Comparison of ENCODE assay signal across 16 mouse cellular contexts in the genomic region with DNA sequence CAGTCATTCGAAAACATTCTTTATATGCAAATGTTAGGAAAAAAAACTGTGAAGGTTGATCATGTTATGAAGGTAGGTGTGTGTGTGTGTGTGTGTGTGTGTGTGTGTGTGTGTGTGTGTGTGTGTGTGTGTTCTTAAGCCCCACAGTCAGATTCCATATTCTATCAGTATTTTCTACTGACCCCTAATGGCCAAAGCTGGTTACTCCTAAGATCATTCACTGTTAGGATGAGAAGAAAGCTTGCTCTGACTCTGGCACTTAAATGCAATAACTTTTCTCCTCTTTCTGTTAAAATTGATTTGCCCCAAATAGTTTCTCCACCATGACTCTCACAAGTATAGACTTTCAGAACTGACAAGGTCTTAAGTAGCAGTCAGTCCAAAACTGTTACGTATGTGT. TPM values are rescaled to one million over a fixed set of nuclear protein-coding genes. Genes with fewer than 3 reads are reported as not detected.
DNase-seq lines count a peak whose midpoint lies in the region; ATAC-seq and TF ChIP-seq lines count a peak whose summit lies in the region.
"Had no signal": no experiment of that assay in that cellular context is flagged by ENCODE, and none has a peak within 500 bp of the region (broad histone marks: within the 10 kb centered on the region; RNA-seq: fewer than 3 reads in every experiment).

No protein-coding gene starts in this region.

- no peak for DNase-seq in gastrocnemius, adult 2 months
- no peak for DNase-seq in gastrocnemius, adult 8-10 months (ENCODE audit: low spot score in 2 of 2)
- DNase-seq in liver, postnatal 0 days: no peak
- DNase-seq in MEL (ENCODE audit: low read depth, low spot score): peak; percentile 35
- DNase-seq in retina, postnatal 1 day: peak; percentile 42
- no peak for DNase-seq in thymus, adult 18-20 months
- DNase-seq: cerebellum, adult 9-10 months; heart, postnatal 14 days; kidney, adult 9 months; lung, adult 18-20 months; right cerebral cortex, postnatal 25 days had no signal

- intact Hi-C loops in gastrocnemius, adult 2 months (cut with DNase I): no loop called here

- TF ChIP-seq RAD21 in MEL (IDR thresholded peaks at IDR 0.05; ENCODE audit: low read depth, low read length): peak; percentile 69

- H3K4me2 ChIP-seq in liver, postnatal 0 days (ENCODE audit: low read depth, low read length): no peak overlapping the region
- no peak overlapping the region for H3K4me2 ChIP-seq in liver, embryonic 12.5 days
- H3K4me2 ChIP-seq: forebrain, embryonic 12.5 days; limb, embryonic 12.5 days had no signal

- no peaks in the 10 kb centered on the region for H3K9me3 ChIP-seq in liver, postnatal 0 days (ENCODE audit: low read length)
- no peaks in the 10 kb centered on the region for H3K9me3 ChIP-seq in liver, embryonic 12.5 days (replicated peaks)
- no peaks in the 10 kb centered on the region for H3K9me3 ChIP-seq in MEL (replicated peaks; ENCODE audit: insufficient read depth, low read length)
- H3K9me3 ChIP-seq: forebrain, embryonic 12.5 days; limb, embryonic 12.5 days had no signal

- WGBS in liver, postnatal 0 days (ENCODE audit: insufficient replicate concordance): 85% methylated on average over 2 of the region's 2 CpGs
- 76% methylated on average over 2 of the region's 2 CpGs for WGBS in liver, embryonic 12.5 days (ENCODE audit: insufficient replicate concordance)

- TF ChIP-seq POLR2A in MEL (IDR thresholded peaks at IDR 0.05; ENCODE audit: control insufficient read depth in 1 of 2, insufficient read depth in 1 of 2, low read depth in 1 of 2, low read length in 2 of 2, poor library complexity in 1 of 2): no peak

- H3K27me3 ChIP-seq in liver, postnatal 0 days (ENCODE audit: insufficient read depth, low read length): no peaks in the 10 kb centered on the region
- peaks cover 8% of the 10 kb centered on the region; the same call in 1 of the 2 replicates for H3K27me3 ChIP-seq in liver, embryonic 12.5 days (replicated peaks)
- H3K27me3 ChIP-seq in MEL (ENCODE audit: control insufficient read depth in 1 of 2, insufficient read depth in 2 of 2, low read length in 2 of 2): no peaks in the 10 kb centered on the region
- H3K27me3 ChIP-seq: forebrain, embryonic 12.5 days; limb, embryonic 12.5 days had no signal

- TF ChIP-seq EP300 in liver, postnatal 0 days (IDR thresholded peaks at IDR 0.05; ENCODE audit: low read depth): no peak
- TF ChIP-seq EP300 in MEL (IDR thresholded peaks at IDR 0.05; ENCODE audit: low read depth in 1 of 2, low read length in 2 of 2): no peak

- H3K9ac ChIP-seq in liver, postnatal 0 days (replicated peaks): no peak overlapping the region
- H3K9ac ChIP-seq in liver, embryonic 12.5 days: no peak overlapping the region
- no peak overlapping the region for H3K9ac ChIP-seq in MEL (ENCODE audit: control insufficient read depth, low read depth, low read length, poor library complexity, severe bottlenecking)
- H3K9ac ChIP-seq: forebrain, embryonic 12.5 days; limb, embryonic 12.5 days had no signal

- ATAC-seq in liver, postnatal 0 days: no peak
- ATAC-seq in liver, embryonic 12.5 days: no peak
- ATAC-seq: midbrain, embryonic 16.5 days had no signal

- peak; percentile 8; the same call in 1 of the 2 replicates for TF ChIP-seq CTCF in gastrocnemius, adult 2 months (IDR thresholded peaks at IDR 0.05)
- TF ChIP-seq CTCF in liver, postnatal 0 days (IDR thresholded peaks at IDR 0.05; ENCODE audit: low read depth): peak; percentile 43
- TF ChIP-seq CTCF in MEL (IDR thresholded peaks at IDR 0.05 in 2 of 3, conservative IDR thresholded peaks at IDR 0.05 in 1 of 3; ENCODE audit: control insufficient read depth in 1 of 3, insufficient read depth in 1 of 3, low read depth in 2 of 3, low read length in 3 of 3, poor library complexity in 1 of 3, severe bottlenecking in 1 of 3): peak in 1 of 3 experiments; percentile 64; a peak in 2 of 6 replicates

- H3K79me2 ChIP-seq in MEL (ENCODE audit: control insufficient read depth, insufficient read depth, low read length, poor library complexity): no peaks in the 10 kb centered on the region

- no peak overlapping the region for H3K4me3 ChIP-seq in gastrocnemius, adult 2 months
- H3K4me3 ChIP-seq in liver, postnatal 0 days (ENCODE audit: low read depth, low read length): no peak overlapping the region
- H3K4me3 ChIP-seq in liver, embryonic 12.5 days: no peak overlapping the region
- H3K4me3 ChIP-seq in MEL (ENCODE audit: control insufficient read depth in 1 of 2, insufficient read depth in 1 of 2, low read depth in 2 of 2, low read length in 2 of 2): no peak overlapping the region
- H3K4me3 ChIP-seq: forebrain, embryonic 12.5 days; limb, embryonic 12.5 days had no signal

- H3K36me3 ChIP-seq in liver, postnatal 0 days (replicated peaks; ENCODE audit: insufficient read depth, low read length): no peaks in the 10 kb centered on the region
- no peaks in the 10 kb centered on the region; the same call in 1 of the 2 replicates for H3K36me3 ChIP-seq in liver, embryonic 12.5 days
- H3K36me3 ChIP-seq in MEL (ENCODE audit: control insufficient read depth in 1 of 2, insufficient read depth in 2 of 2, low read length in 2 of 2): no peaks in the 10 kb centered on the region; a peak in 2 of 4 replicates
- H3K36me3 ChIP-seq: forebrain, embryonic 12.5 days; limb, embryonic 12.5 days had no signal

- no peak overlapping the region for H3K27ac ChIP-seq in gastrocnemius, adult 2 months
- H3K27ac ChIP-seq in liver, postnatal 0 days (ENCODE audit: low read depth): no peak overlapping the region
- H3K27ac ChIP-seq in liver, embryonic 12.5 days: no peak overlapping the region
- H3K27ac ChIP-seq in MEL (ENCODE audit: control insufficient read depth, low read depth, low read length): no peak overlapping the region
- H3K27ac ChIP-seq: forebrain, embryonic 12.5 days; limb, embryonic 12.5 days; macrophage had no signal

- H3K4me1 ChIP-seq in liver, postnatal 0 days (ENCODE audit: insufficient read depth): 0 out of 2 replicates have a peak, but pooled peaks cover 2% of the 10 kb centered on the region
- H3K4me1 ChIP-seq in liver, embryonic 12.5 days: peaks cover 27% of the 10 kb centered on the region
- H3K4me1 ChIP-seq in MEL (ENCODE audit: control insufficient read depth in 1 of 2, insufficient read depth in 2 of 2, low read length in 2 of 2): no peaks in the 10 kb centered on the region; a peak in 2 of 4 replicates
- H3K4me1 ChIP-seq: limb, embryonic 12.5 days had no signal

TF ChIP-seq in MEL, 35 proteins besides CTCF, POLR2A, EP300 and RAD21:
- TF ChIP-seq NELFE (IDR thresholded peaks at IDR 0.05; ENCODE audit: low read depth, low read length) (no peak), SMC3 (IDR thresholded peaks at IDR 0.05; ENCODE audit: low read depth, low read length) (peak; percentile 68), ZC3H11A (IDR thresholded peaks at IDR 0.05; ENCODE audit: low read depth, low read length) (peak; percentile 73)

RNA-seq across cellular contexts. Expression of gene Aim2, which starts 6.0 kb away (rescaled TPM):
- total RNA-seq in gastrocnemius, adult 2 months (2021): under 1 TPM; 0.11 to 0.28 TPM
- under 1 TPM in 1 of 4 experiments, not detected in 3; 0.58 TPM for total RNA-seq in gastrocnemius, adult 8-10 months (2022)
- polyA plus RNA-seq in liver, postnatal 0 days (2015; fragmentation: Nextera tagmentation; extraction: Ambion mirVana): 4.6 and 4.7 TPM in 2 replicates
- polyA plus RNA-seq in liver, embryonic 12.5 days (2016; fragmentation: Nextera tagmentation; extraction: Ambion mirVana): 2.8 and 4.0 TPM in 2 replicates
- total RNA-seq in MEL (2012; rRNA removed): 2.3 TPM in 2 replicates
- 1 to 10 TPM in 1 of 2 experiments, not detected in 1; 9.1 TPM for polyA plus RNA-seq in MEL (2012; ENCODE audit: insufficient read depth in 1 of 2, insufficient read length in 2 of 2, low read depth in 1 of 2, low replicate concordance in 2 of 2, missing spikeins in 1 of 2)

RNA-seq across cellular contexts. Expression of gene Cadm3, which starts 10.8 kb away (rescaled TPM):
- 10 to 100 TPM in 1 of 2 experiments, 1 to 10 TPM in 1; 7.2 to 12.2 TPM for total RNA-seq in gastrocnemius, adult 2 months (2021)
- total RNA-seq in gastrocnemius, adult 8-10 months (2022): 1 to 10 TPM; 4.2 to 6.8 (median 6.2) TPM
- polyA plus RNA-seq in liver, postnatal 0 days (2015; fragmentation: Nextera tagmentation; extraction: Ambion mirVana): 0.49 and 0.61 TPM in 2 replicates
- polyA plus RNA-seq in liver, embryonic 12.5 days (2016; fragmentation: Nextera tagmentation; extraction: Ambion mirVana): 1.1 and 1.3 TPM in 2 replicates
- total RNA-seq in MEL (2012; rRNA removed): 0.19 and 0.20 TPM in 2 replicates
- under 1 TPM in 1 of 2 experiments, not detected in 1; 0.03 TPM for polyA plus RNA-seq in MEL (2012; ENCODE audit: insufficient read depth in 1 of 2, insufficient read length in 2 of 2, low read depth in 1 of 2, low replicate concordance in 2 of 2, missing spikeins in 1 of 2)
- polyA plus RNA-seq: macrophage had no signal

RNA-seq across cellular contexts. Expression of gene Ackr1, which starts 23.1 kb away (rescaled TPM):
- total RNA-seq in gastrocnemius, adult 2 months (2021): 1 to 10 TPM; 2.5 to 3.0 TPM
- 1 to 10 TPM; 1.3 to 2.9 (median 1.9) TPM for total RNA-seq in gastrocnemius, adult 8-10 months (2022)
- 16.9 and 21.8 TPM in 2 replicates for polyA plus RNA-seq in liver, postnatal 0 days (2015; fragmentation: Nextera tagmentation; extraction: Ambion mirVana)
- 54.2 and 56.5 TPM in 2 replicates for polyA plus RNA-seq in liver, embryonic 12.5 days (2016; fragmentation: Nextera tagmentation; extraction: Ambion mirVana)
- 0.19 and 0.20 TPM in 2 replicates for total RNA-seq in MEL (2012; rRNA removed)
- polyA plus RNA-seq in MEL (2012; ENCODE audit: insufficient read depth in 1 of 2, insufficient read length in 2 of 2, low read depth in 1 of 2, low replicate concordance in 2 of 2, missing spikeins in 1 of 2): under 1 TPM in 1 of 2 experiments, not detected in 1; 0.42 TPM
- polyA plus RNA-seq: macrophage had no signal

Comparison
In these comparisons a context has a peak if more than half of its experiments do, and no peak if none do; other contexts are left out.
1. DNase-seq: peak in MEL (single experiment) and retina, postnatal 1 day (single experiment); none in gastrocnemius, adult 2 months (single experiment), gastrocnemius, adult 8-10 months (0 of 2), liver, postnatal 0 days (single experiment) and thymus, adult 18-20 months (0 of 2).